Mouse (Mus musculus) liver, embryonic 16.5 days (tissue): ENCODE results near the gene Skp1a. TPM values are rescaled to one million over a fixed set of nuclear protein-coding genes. Genes with fewer than 3 reads are reported as not detected.
A peak's percentile ranks its signal among the peaks of the same experiment; 100 is the strongest.

Source experiments
- ATAC-seq: fragments of 200-750 bp; cut with Nextera tagmentation; 2 replicates; pipeline ENCODE4 v1.8.0; 2017; ENCODE audit warnings: low read depth, mild to moderate bottlenecking, moderate number of reproducible peaks, moderate library complexity
- H3K27ac ChIP-seq: fragments of 300-500 bp; sonication (generic); 2 replicates; pipeline ENCODE4 v1.5.1; 2014; ENCODE audit warnings: mild to moderate bottlenecking, low read length
- H3K27me3 ChIP-seq: fragments of 300-500 bp; sonication (generic); 2 replicates; pipeline ENCODE4 v1.6.1; 2014; ENCODE audit warnings: low read depth, low read length, mixed read lengths; ENCODE audit not compliant: control insufficient read depth, insufficient read depth
- H3K36me3 ChIP-seq: fragments of 300-500 bp; sonication (generic); 2 replicates; pipeline ENCODE4 v1.6.1; 2014; ENCODE audit warnings: mild to moderate bottlenecking; ENCODE audit not compliant: control insufficient read depth, insufficient read depth
- H3K4me1 ChIP-seq: fragments of 300-500 bp; sonication (generic); 2 replicates; pipeline ENCODE4 v1.6.1; 2014; ENCODE audit warnings: low read depth, low read length, mixed read lengths; ENCODE audit not compliant: control insufficient read depth
- H3K4me2 ChIP-seq: fragments of 300-500 bp; sonication (generic); 2 replicates; pipeline ENCODE4 v1.6.1; 2014; ENCODE audit warnings: low read depth, low read length, mixed read lengths
- H3K4me3 ChIP-seq: fragments of 300-500 bp; sonication (generic); 2 replicates; pipeline ENCODE4 v1.5.1; 2014; ENCODE audit warnings: low read depth, mild to moderate bottlenecking, low read length
- H3K9ac ChIP-seq: fragments of 300-500 bp; sonication (generic); 2 replicates; pipeline ENCODE4 v1.6.1; 2014; ENCODE audit warnings: low read depth, low read length
- H3K9me3 ChIP-seq: fragments of 300-500 bp; sonication (generic); replicated peaks from 2 replicates; pipeline ENCODE4 v1.6.1; 2016; ENCODE audit warnings: low read length; ENCODE audit not compliant: control insufficient read depth
- whole genome bisulfite sequencing: fragments of 180-500 bp; shearing (Covaris S2); extraction: QIAGEN DNeasy Blood & Tissue Kit; methylation state at CpG from one replicate; pipeline ENCODE4 v1.1.7; 2014; ENCODE audit not compliant: insufficient replicate concordance; 5-methylcytosine and 5-hydroxymethylcytosine counted together
- polyA plus RNA-seq: library from polyadenylated mRNA; unstranded; fragments of >200 nt; fragmentation: Nextera tagmentation; extraction: Ambion mirVana; gene quantifications from 2 replicates; pipeline ENCODE4 v1.2.1, GENCODE M21; 2015

Skp1a gene
- polyA plus RNA-seq, 1 experiment from 2014 or later: 247 TPM

- 74% methylated on average over 6 of the region's 6 CpGs for WGBS
- no peak for ATAC-seq
- Histone ChIP-seq H3K27me3 (peaks cover 34% of the 10 kb centered on the region), H3K9me3 (no peaks in the 10 kb centered on the region), H3K27ac (no peak overlapping the region), H3K4me3 (no peak overlapping the region), H3K9ac (no peak overlapping the region), H3K4me2 (no peak overlapping the region), H3K4me1 (peaks cover 2% of the 10 kb centered on the region; the same call in 1 of the 2 replicates), H3K36me3 (no peaks in the 10 kb centered on the region)
Measured at GRCm38 (mm10) chr11:52278991-52279390, 47.2 kb downstream of the Skp1a start.

GRCm38 (mm10) chr11:52279611-52280145 lies 47.9 kb downstream of the Skp1a start:
- Histone ChIP-seq H3K9ac (no peak overlapping the region), H3K4me3 (no peak overlapping the region), H3K9me3 (no peaks in the 10 kb centered on the region), H3K4me2 (no peak overlapping the region), H3K36me3 (no peaks in the 10 kb centered on the region), H3K4me1 (peaks cover 6% of the 10 kb centered on the region), H3K27me3 (peaks cover 41% of the 10 kb centered on the region), H3K27ac (no peak overlapping the region)
- WGBS: 79% methylated on average over 8 of the region's 8 CpGs
- no peak for ATAC-seq

GRCm38 (mm10) chr11:52280566-52281455 lies 49.0 kb downstream of the Skp1a start:
- ATAC-seq: no peak
- 70% methylated on average over 11 of the region's 11 CpGs for WGBS
- Histone ChIP-seq H3K4me1 (peaks cover 6% of the 10 kb centered on the region), H3K9ac (no peak overlapping the region), H3K4me2 (no peak overlapping the region), H3K9me3 (no peaks in the 10 kb centered on the region), H3K27ac (no peak overlapping the region), H3K4me3 (no peak overlapping the region), H3K36me3 (no peaks in the 10 kb centered on the region), H3K27me3 (peaks cover 48% of the 10 kb centered on the region)

GRCm38 (mm10) chr11:52281568-52282328 lies 50.0 kb downstream of the Skp1a start:
- no peaks in the 10 kb centered on the region for H3K36me3 ChIP-seq
- H3K4me2 ChIP-seq: no peak overlapping the region; the same call in 1 of the 2 replicates
- no peak overlapping the region for H3K9ac ChIP-seq
- no peak for ATAC-seq
- WGBS: 49% methylated on average over 19 of the region's 19 CpGs
- H3K27ac ChIP-seq: no peak overlapping the region
- H3K9me3 ChIP-seq: no peaks in the 10 kb centered on the region
- H3K4me3 ChIP-seq: no peak overlapping the region
- peaks cover 48% of the 10 kb centered on the region for H3K27me3 ChIP-seq
- H3K4me1 ChIP-seq: peaks cover 6% of the 10 kb centered on the region

GRCm38 (mm10) chr11:52282420-52282773 lies 50.6 kb downstream of the Skp1a start:
- peaks cover 6% of the 10 kb centered on the region for H3K4me1 ChIP-seq
- WGBS: 4% methylated on average over 19 of the region's 19 CpGs
- no peaks in the 10 kb centered on the region for H3K9me3 ChIP-seq
- no peaks in the 10 kb centered on the region for H3K36me3 ChIP-seq
- peak overlapping the region; percentile 57 for H3K4me3 ChIP-seq
- H3K4me2 ChIP-seq: peak overlapping the region; percentile 85
- peaks cover 48% of the 10 kb centered on the region for H3K27me3 ChIP-seq
- ATAC-seq: no peak
- H3K9ac ChIP-seq: peak overlapping the region; percentile 47; the same call in 1 of the 2 replicates
- no peak overlapping the region for H3K27ac ChIP-seq

GRCm38 (mm10) chr11:52282774-52283595 lies 51.2 kb downstream of the Skp1a start, which contains the start of gene Tcf7:
Gene Tcf7 (minus strand): TSS chr11:52283014.
- Histone ChIP-seq H3K9me3 (no peaks in the 10 kb centered on the region), H3K4me3 (peak within 1 kb of the TSS; percentile 57), H3K9ac (peak within 1 kb of the TSS; percentile 47), H3K36me3 (no peaks in the 10 kb centered on the region), H3K4me2 (peak within 1 kb of the TSS; percentile 85), H3K4me1 (peaks cover 6% of the 10 kb centered on the region), H3K27me3 (peaks cover 48% of the 10 kb centered on the region), H3K27ac (no peak within 1 kb of the TSS)
- peak; percentile 69 for ATAC-seq
- WGBS: under 1% methylated on average over 81 of the region's 97 CpGs

- H3K36me3 ChIP-seq: no peaks in the 10 kb centered on the region
- H3K9ac ChIP-seq: no peak overlapping the region
- H3K4me1 ChIP-seq: peaks cover 6% of the 10 kb centered on the region
- H3K4me2 ChIP-seq: peak overlapping the region; percentile 85
- H3K9me3 ChIP-seq: no peaks in the 10 kb centered on the region
- peak overlapping the region; percentile 57 for H3K4me3 ChIP-seq
- peak; percentile 4; the same call in 1 of the 2 replicates for ATAC-seq
- no peak overlapping the region for H3K27ac ChIP-seq
- 12% methylated on average over 44 of the region's 44 CpGs for WGBS
- peaks cover 48% of the 10 kb centered on the region for H3K27me3 ChIP-seq
Measured at GRCm38 (mm10) chr11:52283596-52284571, 52.1 kb downstream of the Skp1a start.
